Mouse (Mus musculus) small intestine, adult 2 months (tissue): ENCODE data around the gene Foxb2.

Experiments used
- CTCF ChIP-seq: fragments of 200-500 bp; IDR thresholded peaks from 2 replicates; pipeline ENCODE4 v1.5.1; 2012; ENCODE audit warnings: low read depth, mild to moderate bottlenecking, control low read depth, inconsistent platforms, low read length, moderate library complexity, mixed read lengths; ENCODE audit not compliant: insufficient replicate concordance, insufficient read length; ENCODE audit errors: extremely low read depth
- POLR2A ChIP-seq: fragments of 200-500 bp; IDR thresholded peaks from 2 replicates; pipeline ENCODE4 v1.6.1; 2012; ENCODE audit warnings: low read depth, mild to moderate bottlenecking, control low read depth, inconsistent platforms, low read length, moderate library complexity

DNA sequence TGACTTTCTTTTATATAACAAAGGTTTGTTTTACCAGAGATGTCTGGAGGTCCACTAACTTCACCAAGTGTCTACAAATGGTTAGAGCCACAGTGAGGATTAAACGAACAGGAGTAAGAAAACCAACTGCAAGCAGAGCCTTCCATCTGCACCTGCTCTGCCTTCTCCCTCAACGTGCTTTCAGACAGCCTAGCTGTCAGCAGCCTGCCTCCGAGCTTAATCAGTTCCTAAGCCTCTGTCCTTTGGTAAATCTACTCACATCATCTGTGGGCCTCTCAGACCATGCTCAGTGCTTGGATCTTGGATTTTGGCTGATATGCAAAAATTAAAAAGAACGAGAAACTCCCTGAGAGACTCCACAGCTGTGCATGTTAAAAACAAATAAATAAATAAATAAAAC, 15.0 kb downstream of the Foxb2 start:
- no peak for TF ChIP-seq CTCF
- TF ChIP-seq POLR2A, result no peak
